Mouse (Mus musculus) embryonic facial prominence, embryonic 14.5 days (tissue): ENCODE measurements around the gene Slc35c2. TPM values are rescaled to one million over a fixed set of nuclear protein-coding genes. Genes with fewer than 3 reads are reported as not detected.

Experiments
- ATAC-seq: fragments of 200-750 bp; cut with Nextera tagmentation; 2 replicates; pipeline ENCODE4 v1.8.0; 2017; ENCODE audit warnings: low read depth, moderate number of reproducible peaks, moderate TSS enrichment
- DNase-seq: peaks from one replicate; pipeline ENCODE4 v3.0.0-alpha.2; 2015; ENCODE audit warnings: low spot score
- H3K27ac ChIP-seq: fragments of 300-500 bp; sonication (generic); replicated peaks from 2 replicates; pipeline ENCODE4 v1.5.1; 2014; ENCODE audit warnings: low read depth, mild to moderate bottlenecking, low read length, moderate library complexity
- H3K27me3 ChIP-seq: fragments of 300-500 bp; sonication (generic); replicated peaks from 2 replicates; pipeline ENCODE4 v1.6.1; 2014; ENCODE audit warnings: low read length; ENCODE audit not compliant: control insufficient read depth, insufficient read depth
- H3K36me3 ChIP-seq: fragments of 300-500 bp; sonication (generic); 2 replicates; pipeline ENCODE4 v1.6.1; 2014; ENCODE audit warnings: low read length, mixed read lengths; ENCODE audit not compliant: control insufficient read depth, insufficient read depth
- H3K4me1 ChIP-seq: fragments of 300-500 bp; sonication (generic); 2 replicates; pipeline ENCODE4 v1.6.1; 2014; ENCODE audit warnings: antibody characterized with exemption, low read length; ENCODE audit not compliant: control insufficient read depth, insufficient read depth
- H3K4me2 ChIP-seq: fragments of 300-500 bp; sonication (generic); 2 replicates; pipeline ENCODE4 v1.6.1; 2014; ENCODE audit warnings: low read depth, mild to moderate bottlenecking, low read length, moderate library complexity, mixed read lengths
- H3K4me3 ChIP-seq: fragments of 300-500 bp; sonication (generic); 2 replicates; pipeline ENCODE4 v1.5.1; 2014; ENCODE audit warnings: low read depth, mild to moderate bottlenecking, low read length
- H3K9ac ChIP-seq: fragments of 300-500 bp; sonication (generic); 2 replicates; pipeline ENCODE4 v1.6.1; 2014; ENCODE audit warnings: low read depth, mild to moderate bottlenecking, low read length, moderate library complexity, mixed read lengths
- H3K9me3 ChIP-seq: fragments of 300-500 bp; sonication (generic); 2 replicates; pipeline ENCODE4 v1.6.1; 2016; ENCODE audit warnings: low read length; ENCODE audit not compliant: control insufficient read depth
- WGBS: fragments of 180-500 bp; shearing (Covaris S2); extraction: QIAGEN DNeasy Blood & Tissue Kit; methylation state at CpG from one replicate; pipeline ENCODE4 v1.1.7; 2014; 5-methylcytosine and 5-hydroxymethylcytosine counted together
- polyA plus RNA-seq: library from polyadenylated mRNA; unstranded; fragments of >200 nt; fragmentation: Nextera tagmentation; extraction: Ambion mirVana; gene quantifications from 2 replicates; pipeline ENCODE4 v1.2.1, GENCODE M21; 2014

The Slc35c2 gene
- polyA plus RNA-seq, 1 experiment from 2014 or later: 45.6 TPM

GRCm38 (mm10) chr2:165248967-165249366 lies 38.7 kb downstream of the Slc35c2 start:
- ATAC-seq (peak; percentile 37; the same call in 1 of the 2 replicates), DNase-seq (peak; percentile 51)
- no peak overlapping the region for H3K27ac ChIP-seq
- peaks cover 40% of the 10 kb centered on the region for H3K27me3 ChIP-seq
- H3K4me2 ChIP-seq: no peak overlapping the region
- H3K9ac ChIP-seq: no peak overlapping the region
- WGBS: 10% methylated on average over 3 of the region's 3 CpGs
- H3K4me3 ChIP-seq: no peak overlapping the region
- no peaks in the 10 kb centered on the region for H3K9me3 ChIP-seq
- no peaks in the 10 kb centered on the region for H3K36me3 ChIP-seq
- H3K4me1 ChIP-seq: no peaks in the 10 kb centered on the region

DNA sequence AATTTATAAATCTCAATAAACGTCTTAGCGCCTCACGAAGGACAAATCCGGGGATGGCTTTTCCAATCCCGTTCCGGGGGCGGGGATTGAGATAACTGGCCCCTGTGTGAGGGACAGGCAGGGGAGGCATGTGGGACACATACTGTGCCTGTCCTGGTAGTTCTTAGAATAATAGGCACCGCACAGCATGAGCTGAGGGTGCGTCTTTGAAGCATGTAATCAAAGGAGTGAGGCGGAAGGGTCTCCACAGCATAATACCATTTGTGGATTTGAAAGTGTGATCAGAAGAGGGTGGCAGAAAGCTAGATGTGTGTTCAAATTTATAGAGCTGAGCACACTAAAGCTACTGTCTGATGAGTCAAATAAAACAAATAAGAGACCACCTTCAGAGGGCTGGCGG lies 41.3 kb downstream of the Slc35c2 start:
- H3K4me2 ChIP-seq: no peak overlapping the region
- H3K27me3 ChIP-seq: peaks cover 61% of the 10 kb centered on the region
- H3K9ac ChIP-seq: no peak overlapping the region
- no peak for ATAC-seq
- H3K9me3 ChIP-seq: no peaks in the 10 kb centered on the region
- H3K27ac ChIP-seq: no peak overlapping the region
- WGBS: 17% methylated on average over 11 of the region's 11 CpGs
- no peaks in the 10 kb centered on the region for H3K36me3 ChIP-seq
- no peaks in the 10 kb centered on the region for H3K4me1 ChIP-seq
- H3K4me3 ChIP-seq: no peak overlapping the region
- no peak for DNase-seq

GRCm38 (mm10) chr2:165243122-165243720 lies 44.4 kb downstream of the Slc35c2 start:
- H3K27me3 ChIP-seq: peaks cover 86% of the 10 kb centered on the region
- H3K4me2 ChIP-seq: no peak overlapping the region
- H3K9ac ChIP-seq: no peak overlapping the region
- WGBS: 4% methylated on average over 11 of the region's 11 CpGs
- ATAC-seq: no peak
- H3K36me3 ChIP-seq: no peaks in the 10 kb centered on the region
- H3K9me3 ChIP-seq: no peaks in the 10 kb centered on the region
- DNase-seq: no peak
- no peaks in the 10 kb centered on the region for H3K4me1 ChIP-seq
- H3K4me3 ChIP-seq: no peak overlapping the region
- H3K27ac ChIP-seq: no peak overlapping the region

DNA sequence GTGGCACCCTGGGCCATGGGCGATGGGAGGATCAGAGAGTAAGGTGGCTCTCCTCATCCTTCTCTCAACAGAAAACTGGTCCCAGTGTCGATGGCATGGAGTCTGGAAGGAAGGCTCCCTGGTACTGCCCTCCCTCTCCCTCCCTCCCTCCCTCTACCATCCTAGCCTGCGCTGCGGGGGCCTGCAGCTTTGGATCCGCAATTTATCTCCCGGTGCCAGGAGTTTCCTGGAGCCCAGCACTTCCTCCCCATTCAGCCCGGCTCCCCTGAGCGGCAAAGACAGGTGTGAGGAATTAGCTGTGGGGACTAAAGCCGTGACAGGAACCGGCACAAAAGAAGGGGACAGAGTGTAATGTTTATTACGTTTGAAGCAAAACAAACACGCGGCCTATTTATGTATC lies 45.1 kb downstream of the Slc35c2 start:
- Histone ChIP-seq H3K4me1 (no peaks in the 10 kb centered on the region), H3K36me3 (no peaks in the 10 kb centered on the region), H3K9me3 (no peaks in the 10 kb centered on the region), H3K4me2 (no peak overlapping the region), H3K27me3 (peaks cover 90% of the 10 kb centered on the region), H3K4me3 (no peak overlapping the region), H3K9ac (no peak overlapping the region), H3K27ac (no peak overlapping the region)
- DNase-seq: no peak
- ATAC-seq: no peak
- 3% methylated on average over 10 of the region's 13 CpGs for WGBS

- H3K27me3 ChIP-seq: peaks cover 90% of the 10 kb centered on the region
- H3K4me1 ChIP-seq: no peaks in the 10 kb centered on the region
- no peak overlapping the region for H3K27ac ChIP-seq
- ATAC-seq (no peak), DNase-seq (no peak)
- H3K4me2 ChIP-seq: no peak overlapping the region
- no peak overlapping the region for H3K9ac ChIP-seq
- H3K4me3 ChIP-seq: no peak overlapping the region
- no peaks in the 10 kb centered on the region for H3K36me3 ChIP-seq
- H3K9me3 ChIP-seq: no peaks in the 10 kb centered on the region
- WGBS: 60% methylated on average over 7 of the region's 7 CpGs
These were observed 45.9 kb downstream of the Slc35c2 start for GRCm38 (mm10) chr2:165241786-165242185.

DNA sequence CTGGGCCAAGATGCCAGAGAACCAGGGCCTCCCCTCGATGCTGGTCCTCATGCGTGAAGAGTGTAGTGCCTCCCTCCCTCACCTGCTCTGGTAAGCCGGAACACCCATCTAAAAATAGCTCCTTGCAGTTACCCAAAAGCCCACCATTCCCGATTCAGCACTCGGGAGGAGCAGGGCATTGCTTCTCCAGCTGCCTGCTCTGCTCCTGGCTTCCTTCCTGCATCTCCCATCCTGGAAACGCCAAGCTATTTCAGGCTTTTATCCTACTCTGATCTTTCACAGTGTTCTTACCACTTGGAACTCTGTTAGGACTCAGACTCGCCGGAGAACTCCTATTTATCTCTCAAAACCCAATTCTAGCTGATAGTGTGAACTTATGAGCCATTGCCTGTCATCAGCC lies 47.3 kb downstream of the Slc35c2 start:
- H3K4me3 ChIP-seq: no peak overlapping the region
- ATAC-seq: no peak
- H3K4me2 ChIP-seq: no peak overlapping the region
- no peaks in the 10 kb centered on the region for H3K9me3 ChIP-seq
- DNase-seq: no peak
- no peak overlapping the region for H3K9ac ChIP-seq
- no peaks in the 10 kb centered on the region for H3K36me3 ChIP-seq
- H3K4me1 ChIP-seq: no peaks in the 10 kb centered on the region
- H3K27me3 ChIP-seq: peaks cover 93% of the 10 kb centered on the region
- 40% methylated on average over 7 of the region's 8 CpGs for WGBS
- no peak overlapping the region for H3K27ac ChIP-seq

GRCm38 (mm10) chr2:165239533-165240144 lies 48.0 kb downstream of the Slc35c2 start:
- no peaks in the 10 kb centered on the region for H3K9me3 ChIP-seq
- no peak overlapping the region for H3K4me2 ChIP-seq
- 9% methylated on average over 15 of the region's 15 CpGs for WGBS
- no peaks in the 10 kb centered on the region for H3K36me3 ChIP-seq
- H3K27ac ChIP-seq: no peak overlapping the region
- ATAC-seq (no peak), DNase-seq (peak; percentile 22)
- H3K4me1 ChIP-seq: peaks cover 5% of the 10 kb centered on the region; the same call in 1 of the 2 replicates
- no peak overlapping the region for H3K4me3 ChIP-seq
- peaks cover 95% of the 10 kb centered on the region for H3K27me3 ChIP-seq
- H3K9ac ChIP-seq: no peak overlapping the region

- no peaks in the 10 kb centered on the region for H3K36me3 ChIP-seq
- DNase-seq (no peak), ATAC-seq (no peak)
- H3K4me2 ChIP-seq: no peak overlapping the region
- H3K27ac ChIP-seq: no peak overlapping the region
- peaks cover 98% of the 10 kb centered on the region for H3K27me3 ChIP-seq
- H3K4me3 ChIP-seq: no peak overlapping the region
- H3K4me1 ChIP-seq: peaks cover 8% of the 10 kb centered on the region; the same call in 1 of the 2 replicates
- WGBS: 5% methylated on average over 12 of the region's 12 CpGs
- no peak overlapping the region for H3K9ac ChIP-seq
- no peaks in the 10 kb centered on the region for H3K9me3 ChIP-seq
These were observed 49.1 kb downstream of the Slc35c2 start for GRCm38 (mm10) chr2:165238416-165239145.
